Mouse (Mus musculus) retina, postnatal 7 days (tissue): Measurements from ENCODE around the gene Odf4.

ENCODE experiments used
- DNase-seq: peaks from one replicate; pipeline ENCODE4 v3.0.0-alpha.2; 2012; ENCODE audit warnings: low read depth, low spot score

The Odf4 gene

DNA sequence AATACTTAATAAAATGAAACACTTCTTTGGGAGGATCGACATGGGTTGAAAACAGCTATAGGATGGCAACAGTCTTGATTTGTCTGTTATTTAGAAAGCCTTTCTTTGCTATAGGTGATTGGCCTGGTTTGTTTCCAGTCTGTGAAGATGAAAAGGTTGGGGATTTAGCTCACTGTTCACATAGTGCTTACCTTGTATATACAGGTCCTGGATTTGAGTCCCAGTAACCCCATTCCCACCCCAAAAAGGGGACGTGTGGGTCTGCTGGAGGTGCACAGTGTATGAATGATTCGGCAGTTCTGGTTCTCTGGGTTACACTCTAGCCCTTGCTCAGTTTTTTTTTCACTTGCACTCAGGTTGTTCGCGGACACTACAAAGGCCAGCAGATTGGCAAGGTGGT lies 24.1 kb downstream of the Odf4 start:
- DNase-seq = no peak

DNA sequence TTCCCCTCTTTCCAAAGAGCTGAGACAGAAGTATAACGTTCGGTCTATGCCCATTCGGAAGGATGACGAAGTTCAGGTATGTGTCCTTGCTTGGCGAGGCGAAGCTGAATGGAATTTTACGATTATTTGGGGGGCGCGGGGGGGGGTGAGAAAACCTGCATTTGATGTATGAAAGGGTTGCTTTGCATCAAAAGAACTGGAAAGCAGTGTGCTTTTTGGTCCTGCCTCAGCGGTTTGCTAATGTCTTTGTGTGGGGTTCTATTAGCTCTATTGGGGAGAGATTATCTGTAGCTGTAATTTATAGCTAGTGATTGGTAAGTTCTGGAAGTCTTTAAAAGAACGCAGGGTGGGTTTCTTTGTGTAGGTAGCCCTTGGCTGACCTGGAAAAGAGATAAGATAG lies 24.5 kb downstream of the Odf4 start:
- no peak for DNase-seq

DNA sequence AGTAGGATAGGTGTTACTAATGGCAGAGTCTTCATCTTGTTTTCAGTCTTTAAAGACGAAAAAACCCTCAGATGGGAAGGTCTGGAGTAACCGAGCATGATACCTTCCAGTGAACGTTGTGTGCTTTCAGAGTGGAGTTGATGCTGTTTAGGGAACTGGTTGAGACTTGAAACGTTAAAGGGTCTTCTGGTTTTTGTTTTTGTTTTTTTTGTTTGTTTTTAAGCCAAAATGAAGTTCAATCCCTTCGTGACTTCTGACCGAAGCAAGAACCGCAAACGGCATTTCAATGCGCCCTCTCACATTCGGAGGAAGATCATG lies 24.9 kb downstream of the Odf4 start:
- no peak for DNase-seq

DNA sequence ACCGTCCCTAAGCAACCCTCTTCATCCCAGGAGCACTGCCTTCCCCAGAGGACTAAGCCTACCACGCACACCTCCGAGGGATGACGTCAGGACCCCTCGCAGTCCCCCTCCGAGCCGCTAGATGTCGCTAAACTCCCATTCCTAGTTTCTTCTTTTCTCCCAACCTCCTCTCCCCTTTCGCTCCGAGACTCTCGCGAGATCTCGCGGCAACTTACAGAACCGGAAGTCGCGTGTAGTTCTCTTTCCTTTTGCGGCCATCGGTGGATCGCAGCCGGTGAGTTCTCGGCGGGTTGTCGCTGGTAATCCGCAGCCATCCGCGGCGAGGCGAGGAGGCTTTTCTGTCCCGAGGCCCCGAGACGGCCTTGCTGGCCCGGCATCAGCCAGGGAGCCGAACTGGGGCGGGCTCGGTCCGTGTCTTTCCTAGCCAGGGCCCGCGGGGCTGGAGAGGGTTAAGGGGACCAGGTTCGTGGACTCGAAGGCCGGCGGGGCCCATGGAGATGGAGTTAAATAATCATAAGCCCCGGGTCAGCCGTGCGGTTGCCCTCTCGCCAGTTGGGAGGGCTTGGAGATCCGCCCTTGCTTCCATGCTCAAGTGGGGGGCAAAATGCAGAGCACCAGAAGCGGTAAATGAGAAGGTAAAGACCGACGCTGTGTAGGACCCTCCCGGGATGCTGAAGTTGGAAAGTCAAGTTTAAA lies 25.4 kb downstream of the Odf4 start, which contains the start of gene Rpl26:
Gene Rpl26, plus strand, starts transcription at position 233 of the 696 bp plus-strand sequence.
- DNase-seq = peak; percentile 100

DNA sequence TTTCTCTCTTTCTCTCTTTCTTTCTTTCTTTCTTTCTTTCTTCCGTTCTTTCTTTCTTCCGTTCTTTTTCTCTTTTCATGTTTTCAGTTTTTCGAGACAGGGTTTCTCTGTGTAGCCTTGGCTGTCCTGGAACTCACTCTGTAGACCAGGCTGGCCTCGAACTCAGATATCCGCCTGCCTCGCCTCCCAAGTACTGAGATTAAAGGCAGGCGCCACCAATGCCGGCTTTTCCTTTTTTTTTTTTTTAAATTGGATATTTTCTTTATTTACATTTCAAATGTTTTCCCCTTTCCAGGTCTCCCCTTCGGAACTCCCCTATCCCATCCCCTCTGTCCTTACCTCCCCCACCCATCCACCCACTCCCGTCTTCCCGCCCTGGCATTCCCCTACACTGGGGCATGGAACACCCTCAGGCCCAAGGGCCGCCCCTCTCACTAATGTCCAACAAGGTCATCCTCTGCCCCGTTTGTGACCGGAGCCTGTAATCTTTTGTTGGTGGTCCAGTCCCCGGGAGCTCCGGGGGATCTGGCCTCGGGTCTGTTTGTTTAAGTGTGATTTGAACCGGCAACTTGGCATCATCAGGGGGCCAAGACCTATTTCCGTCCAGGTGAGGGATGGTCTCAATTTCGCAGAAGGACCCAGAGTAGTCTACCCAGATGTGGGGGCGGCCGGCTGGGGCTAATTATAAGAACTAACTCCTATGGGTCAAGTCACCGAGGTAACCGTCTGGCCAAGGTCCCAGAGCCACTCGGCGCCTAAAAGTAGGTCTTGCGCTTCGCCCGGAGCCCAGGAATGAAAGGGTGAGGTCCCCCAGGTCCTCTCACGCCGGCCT lies 26.1 kb downstream of the Odf4 start:
- no peak for DNase-seq

DNA sequence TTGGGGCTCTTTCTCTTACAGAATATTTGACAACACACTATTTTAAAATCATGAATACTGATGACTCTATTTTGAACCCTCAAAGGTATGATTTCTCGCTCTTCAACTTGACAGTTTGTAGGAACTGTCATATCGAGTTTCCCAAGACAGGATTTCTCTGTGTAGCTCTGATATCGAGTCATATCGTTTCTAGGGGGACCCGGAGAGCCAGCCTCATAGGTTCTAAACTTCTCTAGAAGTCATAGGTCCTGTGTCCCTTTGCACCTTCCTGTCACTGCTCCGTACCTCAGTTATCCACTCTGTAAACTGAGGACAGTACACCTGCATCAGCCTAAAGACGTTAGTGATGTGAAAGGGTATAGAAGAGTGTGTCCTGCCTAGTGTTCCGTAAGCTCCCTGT lies 27.1 kb downstream of the Odf4 start:
- no peak for DNase-seq

DNA sequence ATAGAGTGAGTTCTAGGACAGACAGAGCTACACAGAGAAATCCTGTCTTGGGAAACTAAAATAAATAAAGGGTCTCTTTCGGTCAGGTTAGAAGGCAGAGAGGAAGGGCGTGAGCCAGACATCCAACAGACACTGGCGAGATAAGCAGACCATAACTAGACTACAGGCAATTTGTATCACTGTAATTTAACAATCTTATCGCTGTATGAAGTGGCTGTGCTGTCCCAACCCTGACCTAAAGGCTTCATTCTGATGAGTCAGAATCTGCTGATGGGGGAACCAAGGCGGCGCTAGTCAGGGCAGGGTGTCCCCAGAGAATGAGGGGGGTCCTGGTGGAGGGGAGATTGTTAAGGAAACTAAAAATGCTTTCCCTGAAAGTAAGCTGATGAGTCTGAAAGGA lies 28.1 kb downstream of the Odf4 start:
- no peak for DNase-seq

DNA sequence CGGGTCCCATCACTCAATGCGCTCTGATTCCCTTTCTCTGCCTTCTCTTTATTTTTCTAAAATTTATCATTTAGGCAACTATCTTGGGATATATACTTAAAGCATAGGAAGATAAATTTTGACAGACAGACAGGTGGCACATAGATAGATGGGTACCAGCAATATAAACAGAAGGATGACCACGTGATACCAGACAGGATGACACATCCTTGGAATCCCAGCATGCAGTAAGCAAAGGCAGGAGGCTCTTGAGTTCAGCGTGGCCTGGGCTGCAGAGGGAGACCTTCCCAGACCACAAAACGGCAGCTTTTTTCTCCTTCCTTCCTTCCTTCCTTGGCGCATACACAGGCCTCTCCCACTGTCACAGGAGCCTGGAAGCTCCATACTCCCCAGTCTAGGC lies 29.0 kb downstream of the Odf4 start:
- no peak for DNase-seq

DNA sequence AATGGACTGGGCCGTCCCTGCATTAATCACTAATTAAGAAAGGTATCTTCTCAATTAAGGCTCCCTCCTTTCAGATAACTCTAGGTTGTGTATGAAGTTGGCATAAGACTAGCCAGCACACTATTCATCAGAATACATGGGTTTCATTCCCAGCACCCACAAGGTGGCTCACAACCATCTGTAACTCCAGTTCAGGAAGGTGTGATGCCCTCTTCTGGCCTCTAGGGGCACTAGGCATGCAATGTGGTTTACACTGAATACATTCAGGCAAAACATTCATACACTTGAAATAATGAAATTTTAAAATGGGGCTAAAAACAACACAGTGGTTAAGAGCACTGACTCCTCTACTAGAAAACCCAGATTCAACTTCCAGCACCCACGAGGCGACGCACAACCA lies 29.8 kb downstream of the Odf4 start:
- no peak for DNase-seq

DNA sequence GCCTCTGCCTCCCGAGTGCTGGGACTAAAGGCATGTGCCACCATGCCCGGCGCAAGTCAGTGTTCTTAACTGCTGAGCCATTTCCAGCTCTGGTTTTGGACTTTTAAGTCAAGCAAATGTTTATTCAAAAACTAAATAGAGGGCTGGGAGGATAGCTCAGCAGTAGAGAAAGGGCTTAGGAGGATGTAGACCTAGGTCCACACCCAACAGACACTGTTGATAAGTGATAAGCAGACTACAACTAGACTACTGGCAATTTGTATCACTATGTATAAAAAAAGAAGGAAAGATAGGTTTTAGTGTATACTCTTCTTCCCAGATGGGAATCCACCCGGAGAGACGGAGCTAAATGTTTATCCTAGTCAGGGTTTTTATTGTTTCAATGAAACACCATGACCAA lies 30.6 kb downstream of the Odf4 start:
- no peak for DNase-seq

DNA sequence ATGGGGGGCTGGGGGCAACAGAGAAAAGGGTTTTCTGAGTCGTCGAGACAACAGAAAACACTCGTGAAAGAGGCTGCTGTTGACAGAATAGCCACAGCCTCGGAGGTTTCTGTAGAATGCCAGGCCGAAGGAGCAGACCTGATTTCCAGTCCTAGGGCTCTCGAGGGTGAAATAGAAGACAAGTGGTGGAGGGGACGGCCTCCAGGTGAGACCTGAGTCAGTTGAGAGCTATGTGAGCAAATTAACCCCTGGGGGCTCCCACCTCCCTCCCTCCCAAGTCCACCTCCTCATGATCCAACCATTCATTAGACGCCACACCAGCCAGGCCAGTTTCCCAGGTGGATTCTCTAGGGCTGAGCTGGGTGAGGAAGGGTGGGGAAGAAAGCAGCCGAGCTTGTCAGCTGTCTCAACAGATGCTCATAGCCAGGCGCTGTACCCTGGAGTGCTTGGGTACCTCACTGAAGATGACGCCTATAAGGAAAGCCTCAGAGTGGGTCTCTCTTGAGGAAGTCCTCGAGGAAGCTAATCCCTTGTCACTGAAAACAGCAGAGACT lies 32.9 kb downstream of the Odf4 start:
- no peak for DNase-seq

DNA sequence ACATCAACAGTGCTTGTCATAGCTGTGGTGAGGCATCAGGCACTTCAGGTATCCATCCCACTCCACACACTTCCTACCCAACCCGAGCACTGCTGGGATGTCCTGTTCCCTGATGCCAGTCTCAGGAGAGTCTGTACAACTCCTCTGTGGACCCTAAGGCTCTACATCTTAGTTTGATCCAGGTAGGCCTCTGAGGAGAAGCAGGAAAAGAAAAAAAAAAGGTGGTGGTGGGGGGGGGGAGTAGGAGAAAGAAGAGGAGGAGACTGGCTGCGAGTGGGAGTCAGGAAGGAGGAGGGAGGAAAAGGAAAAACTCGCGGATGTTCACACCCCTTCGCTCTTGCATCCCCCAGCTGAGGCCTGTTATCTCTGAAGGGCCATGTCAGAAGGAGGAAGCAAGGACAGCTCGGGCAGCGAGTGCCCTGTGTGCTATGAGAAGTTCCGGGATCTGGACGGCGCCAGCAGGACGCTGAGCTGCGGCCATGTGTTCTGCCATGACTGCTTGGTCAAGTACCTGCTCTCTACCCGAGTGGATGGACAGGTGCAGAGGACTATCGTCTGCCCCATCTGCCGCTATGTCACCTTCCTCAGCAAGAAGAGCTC lies 34.5 kb downstream of the Odf4 start:
- DNase-seq = no peak

DNA sequence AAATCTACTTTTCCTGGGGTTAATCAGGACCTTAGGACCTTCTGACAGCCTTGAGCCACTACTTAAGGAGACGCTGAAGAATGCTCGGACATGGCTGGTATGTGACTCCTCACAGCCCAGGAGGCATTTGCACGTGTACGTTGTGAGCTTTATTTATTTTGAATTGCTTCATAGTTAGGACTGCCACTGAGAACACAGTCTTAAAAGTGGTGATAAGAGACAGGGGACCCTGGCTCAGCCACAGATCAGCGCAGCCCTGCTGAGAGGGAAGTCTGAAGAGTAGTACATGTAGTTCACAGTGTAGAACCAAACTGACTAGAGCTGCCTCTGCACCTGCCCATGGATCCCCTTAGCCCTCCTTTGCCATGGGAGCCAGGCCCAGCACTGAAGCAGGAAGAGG lies 35.1 kb downstream of the Odf4 start:
- DNase-seq = no peak

DNA sequence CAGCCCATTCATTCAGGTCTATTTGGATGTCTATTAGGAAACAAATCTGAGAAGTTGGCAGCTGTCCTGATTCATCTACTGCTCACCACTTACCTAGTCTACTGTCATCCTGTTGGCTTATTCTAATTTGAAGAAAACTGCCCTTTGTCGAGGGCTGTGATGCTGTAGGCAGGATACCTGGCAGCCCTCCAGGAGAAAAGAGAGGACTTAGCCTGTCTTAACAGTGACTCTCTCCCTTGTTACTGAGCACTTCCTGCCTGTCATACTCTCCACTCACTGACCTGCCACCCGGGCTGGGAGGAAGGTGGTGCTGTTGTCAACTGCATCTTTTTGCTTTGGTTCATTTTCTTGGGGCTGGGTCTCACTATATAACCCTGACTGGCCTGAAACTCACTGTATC lies 36.3 kb downstream of the Odf4 start:
- no peak for DNase-seq

DNA sequence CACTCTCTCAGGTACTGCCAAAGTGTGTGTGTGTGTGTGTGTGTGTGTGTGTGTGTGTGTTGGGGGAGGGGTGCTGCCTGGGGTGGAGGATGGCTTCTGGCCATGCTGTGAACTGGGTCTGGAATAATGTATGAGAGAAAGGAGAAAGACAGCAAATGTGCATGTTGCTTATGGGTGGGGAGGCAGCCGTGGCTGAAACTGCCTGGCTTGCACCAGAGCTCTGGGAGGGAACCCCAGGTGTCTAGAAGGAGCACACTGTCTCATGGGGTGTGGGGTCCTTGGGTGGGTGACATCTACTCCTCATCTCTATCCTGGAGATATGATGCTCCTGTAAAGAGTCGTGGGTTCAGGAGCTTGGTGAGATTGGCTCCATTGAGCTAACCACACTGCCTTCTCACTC lies 38.2 kb downstream of the Odf4 start:
- no peak for DNase-seq

DNA sequence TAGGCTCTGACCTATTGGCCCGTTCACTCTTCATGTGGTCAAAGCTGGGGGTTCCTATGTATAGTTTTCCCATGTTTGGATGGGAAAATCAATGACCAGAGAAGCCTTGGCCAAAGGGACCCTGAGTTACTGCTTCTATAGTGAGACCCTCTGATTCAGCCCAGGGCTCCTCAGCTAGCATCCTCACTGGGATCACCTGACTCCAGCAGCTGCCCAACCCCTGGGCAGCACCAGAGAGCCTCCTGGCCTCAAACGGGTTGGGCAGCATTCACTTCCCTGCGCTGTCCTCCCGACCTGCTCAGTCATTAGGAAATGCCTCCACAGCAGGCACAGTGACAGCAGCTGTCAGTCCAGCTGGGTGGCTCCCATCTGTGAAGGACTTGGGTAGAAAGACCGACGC lies 38.6 kb downstream of the Odf4 start, which contains the start of gene Rnf222:
Gene Rnf222, plus strand, starts transcription at position 301 of the 400 bp plus-strand sequence.
- DNase-seq = no peak

DNA sequence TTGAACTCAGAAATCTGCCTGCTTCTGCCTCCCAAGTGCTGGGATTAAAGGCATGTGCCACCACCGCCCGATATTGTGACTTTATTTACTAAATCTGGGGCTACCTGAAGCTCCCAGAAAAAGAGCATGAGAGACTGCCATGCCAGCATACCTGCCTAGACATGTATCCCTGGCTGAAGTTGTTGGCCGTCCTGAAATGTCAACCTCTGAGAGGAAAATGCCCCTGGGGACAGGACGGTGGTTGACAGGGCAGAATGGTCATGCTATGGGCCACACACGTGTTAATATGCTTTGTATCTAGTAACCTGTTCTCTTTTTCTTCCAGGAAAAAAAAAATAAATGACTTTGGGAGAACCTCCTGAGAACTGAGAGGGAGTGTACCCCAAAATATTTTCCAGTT lies 40.8 kb downstream of the Odf4 start:
- no peak for DNase-seq

DNA sequence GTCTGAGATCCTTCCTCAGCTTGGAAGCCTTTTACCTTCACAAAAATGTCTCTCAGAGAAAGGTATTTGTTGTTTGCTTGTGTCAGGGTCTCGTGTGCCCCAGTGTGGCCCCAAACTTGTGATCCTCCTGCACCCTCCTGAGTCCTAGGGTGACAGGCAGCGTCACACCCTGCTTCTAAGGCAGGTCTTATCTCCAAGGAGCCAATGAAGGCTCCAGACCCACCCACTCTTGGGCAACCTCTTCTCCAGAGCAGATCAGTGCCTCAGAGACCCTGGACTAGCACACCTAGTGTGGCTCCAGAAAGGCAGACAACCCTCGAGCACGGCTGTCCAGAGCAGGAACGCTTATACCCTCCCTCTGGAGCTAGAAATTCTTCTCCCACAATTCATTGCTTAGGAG lies 42.5 kb downstream of the Odf4 start:
- DNase-seq = no peak

DNA sequence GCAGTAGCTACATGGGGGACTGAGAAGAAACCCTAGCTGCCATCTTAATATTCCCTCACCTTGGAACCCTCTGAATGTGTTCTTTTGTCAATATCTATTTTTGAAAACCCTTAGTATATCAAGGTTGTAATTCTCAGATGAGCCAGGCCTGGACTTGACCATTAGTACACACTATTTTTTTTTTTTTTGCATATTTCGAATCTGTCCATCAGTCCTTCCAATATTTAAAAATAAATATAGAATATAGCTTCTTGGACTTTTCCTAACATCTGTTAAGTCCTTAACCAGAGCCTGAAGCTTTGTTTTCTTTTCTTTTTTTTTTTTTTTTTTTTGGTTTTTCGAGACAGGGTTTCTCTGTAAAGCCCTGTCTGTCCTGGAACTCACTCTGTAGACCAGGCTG lies 43.0 kb downstream of the Odf4 start:
- DNase-seq = no peak

DNA sequence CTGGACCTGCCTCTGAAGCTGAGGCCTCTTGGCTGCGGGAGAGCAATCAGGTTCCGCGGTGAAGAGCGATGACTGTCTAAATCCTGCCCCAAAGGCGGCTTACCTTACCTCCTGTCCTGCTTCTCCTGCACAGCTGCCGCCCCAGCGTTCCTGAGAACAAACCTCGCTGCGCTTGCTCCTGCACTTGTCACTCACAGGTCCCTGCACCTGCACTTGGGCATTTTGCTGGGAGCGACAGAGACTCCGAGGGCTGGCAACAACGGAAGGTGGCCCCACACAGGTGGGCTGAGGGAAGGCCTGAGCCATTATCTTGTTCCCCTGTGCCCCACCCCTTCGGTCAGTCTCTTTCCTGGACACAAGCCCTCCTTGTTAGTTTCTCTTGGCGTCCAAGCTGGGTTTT lies 44.8 kb downstream of the Odf4 start:
- no peak for DNase-seq

DNA sequence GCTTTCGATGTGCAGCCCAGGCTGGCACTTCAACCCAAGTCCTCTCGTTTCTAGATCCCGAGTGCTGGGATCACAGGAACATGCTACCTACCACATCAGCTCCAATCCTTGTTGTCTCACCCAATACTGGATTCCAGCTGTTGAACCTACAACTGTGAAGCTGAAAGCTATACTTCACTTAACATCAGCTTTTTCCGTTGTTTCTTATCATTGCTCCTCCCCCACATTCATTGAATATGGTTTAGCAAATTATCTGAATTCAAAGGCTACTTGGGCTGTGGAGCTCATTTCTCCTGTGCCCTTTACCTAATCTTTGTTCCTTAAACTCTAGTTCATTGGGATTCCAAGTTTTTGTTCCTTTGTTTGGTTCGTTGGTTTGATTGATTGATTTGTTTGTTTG lies 48.1 kb downstream of the Odf4 start:
- no peak for DNase-seq

DNA sequence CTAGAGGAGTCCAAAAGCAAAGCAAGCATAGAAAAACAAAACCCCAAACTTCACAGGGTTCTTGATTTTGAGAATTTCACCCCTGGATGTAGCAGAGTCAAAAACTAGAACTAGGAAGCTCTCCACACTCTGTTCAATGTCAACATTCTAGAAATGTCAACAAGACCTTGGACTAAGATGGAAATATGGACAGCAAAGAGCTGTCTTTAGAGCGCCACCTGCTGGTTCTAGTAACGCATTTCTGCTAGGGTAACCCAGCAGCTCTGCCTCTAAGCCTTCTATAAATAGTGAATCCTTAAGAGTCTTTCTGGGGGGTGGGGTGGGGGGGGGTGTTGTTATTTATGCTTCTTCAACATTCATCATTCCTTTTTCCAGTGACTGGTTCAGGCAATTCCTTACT lies 52.0 kb downstream of the Odf4 start:
- peak; percentile 76 for DNase-seq
